In genomic region chr1:155532833-155533688, GRCm38 (mm10) we compare ENCODE assay signal across 10 mouse cellular contexts.
DNase-seq lines count a peak whose midpoint lies in the region.
"Had no signal": no experiment of that assay in that cellular context is flagged by ENCODE, and none has a peak within 500 bp of the region (broad histone marks: within the 10 kb centered on the region; RNA-seq: fewer than 3 reads in every experiment).

No protein-coding gene starts in this region.

- peak; percentile 43 for DNase-seq in embryo, embryonic 10.5 days (ENCODE audit: low spot score)
- DNase-seq in embryo, embryonic 11 days: no peak
- DNase-seq in urinary bladder, postnatal 14 days (ENCODE audit: low spot score): peak; percentile 30
- no peak for DNase-seq in urinary bladder, postnatal 25 days (ENCODE audit: low spot score)
- DNase-seq in heart, adult 9 months (ENCODE audit: low spot score in 2 of 2): peak; percentile 30 to 67
- no peak for DNase-seq in cerebellum, postnatal 10 days
- DNase-seq in thymus, postnatal 4 days: no peak
- no peak for DNase-seq in left cerebral cortex, adult 11 months (ENCODE audit: low spot score)
- DNase-seq: cerebellum, adult 11 months; right cerebral cortex, adult 18-20 months had no signal

Comparison
In these comparisons a context has a peak if more than half of its experiments do, and no peak if none do; other contexts are left out.
1. DNase-seq: peak in embryo, embryonic 10.5 days (single experiment), urinary bladder, postnatal 14 days (single experiment) and heart, adult 9 months (2 of 2); none in embryo, embryonic 11 days (single experiment), urinary bladder, postnatal 25 days (single experiment), cerebellum, postnatal 10 days (0 of 2), thymus, postnatal 4 days (single experiment) and left cerebral cortex, adult 11 months (single experiment).